9 mouse cellular contexts compared by ENCODE assay signal in the genomic region with DNA sequence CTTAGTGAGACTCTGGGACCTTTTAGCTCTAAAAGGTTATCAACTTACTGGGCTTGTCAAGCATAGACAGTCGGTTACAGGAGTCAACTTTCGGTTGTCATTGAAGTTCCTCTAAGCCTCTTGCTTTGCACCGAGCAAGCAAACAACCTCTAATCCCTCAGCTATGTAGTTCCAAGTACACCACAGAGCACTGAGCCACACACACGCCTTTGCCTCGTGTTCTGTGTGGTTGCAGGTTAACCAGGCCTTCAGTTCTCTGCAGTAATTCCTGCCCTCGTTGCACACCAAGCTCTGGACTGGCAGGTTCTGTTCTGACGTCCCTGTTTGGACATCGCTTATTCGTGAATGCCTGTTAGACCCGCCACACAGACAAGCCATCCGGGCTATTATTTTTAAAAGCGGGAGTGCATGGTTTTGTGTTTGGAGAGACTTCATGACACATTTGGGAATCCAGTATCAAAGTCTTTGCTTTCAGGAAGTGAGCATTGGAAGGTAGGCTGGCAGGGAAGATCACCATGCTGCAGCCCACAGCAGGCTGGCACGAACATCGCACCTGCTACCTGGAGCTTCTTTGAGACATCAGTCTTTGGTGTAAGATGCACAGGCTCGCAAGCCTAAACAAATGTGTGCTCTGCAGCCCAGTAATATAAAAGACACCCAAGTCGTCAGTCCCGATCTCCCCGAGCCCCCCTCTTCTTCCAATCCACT. TPM values are rescaled to one million over a fixed set of nuclear protein-coding genes. Genes with fewer than 3 reads are reported as not detected.
A peak's percentile ranks its signal among the peaks of the same experiment; 100 is the strongest.
DNase-seq lines count a peak whose midpoint lies in the region; ATAC-seq lines count a peak whose summit lies in the region.
"Had no signal": no experiment of that assay in that cellular context is flagged by ENCODE, and none has a peak within 500 bp of the region (broad histone marks: within the 10 kb centered on the region; RNA-seq: fewer than 3 reads in every experiment).

No protein-coding gene starts in this region.

- H3K4me3 ChIP-seq in neural tube, embryonic 13.5 days, result no peak overlapping the region
- H3K4me3 ChIP-seq in intestine, embryonic 16.5 days (ENCODE audit: low read length), result no peak overlapping the region
- no peak overlapping the region for H3K4me3 ChIP-seq in liver, embryonic 12.5 days
- H3K4me3 ChIP-seq: neural tube, embryonic 12.5 days had no signal

- intact Hi-C loops in gastrocnemius, postnatal 14 days (cut with DNase I; ENCODE audit: low total_unique reads), result no loop called here

- no peak for DNase-seq in neural tube, embryonic 10.5 days (ENCODE audit: extremely low spot score, low spot score)
- DNase-seq in gastrocnemius, postnatal 14 days, result no peak
- no peak for DNase-seq in frontal cortex, adult 2 months (ENCODE audit: extremely low spot score in 1 of 2, low spot score in 1 of 2)

- no peak for ATAC-seq in neural tube, embryonic 13.5 days (ENCODE audit: low read depth)
- peak; percentile 83 for ATAC-seq in intestine, embryonic 16.5 days
- ATAC-seq in liver, embryonic 12.5 days, result peak; percentile 34; the same call in 1 of the 2 replicates
- ATAC-seq in megakaryocyte-erythroid progenitor cell, adult 5-6 weeks (replicated peaks; ENCODE audit: low FRiP score, low TSS enrichment, poor library complexity, severe bottlenecking), result no peak
- ATAC-seq: forebrain, embryonic 16.5 days had no signal

- no peak overlapping the region for H3K4me2 ChIP-seq in neural tube, embryonic 13.5 days
- no peak overlapping the region for H3K4me2 ChIP-seq in intestine, embryonic 16.5 days (ENCODE audit: low read depth, low read length)
- no peak overlapping the region for H3K4me2 ChIP-seq in liver, embryonic 12.5 days
- H3K4me2 ChIP-seq: neural tube, embryonic 12.5 days had no signal

- H3K36me3 ChIP-seq in neural tube, embryonic 13.5 days, result 0 out of 2 replicates have a peak, but pooled peaks cover under 1% of the 10 kb centered on the region
- H3K36me3 ChIP-seq in intestine, embryonic 16.5 days (ENCODE audit: control insufficient read depth, insufficient read depth, low read length), result no peaks in the 10 kb centered on the region
- H3K36me3 ChIP-seq in liver, embryonic 12.5 days, result no peaks in the 10 kb centered on the region
- H3K36me3 ChIP-seq: neural tube, embryonic 12.5 days had no signal

- H3K27ac ChIP-seq in neural tube, embryonic 13.5 days (replicated peaks), result 0 out of 2 replicates have a peak overlapping the region, but pooled peaks have one; percentile 56
- H3K27ac ChIP-seq in intestine, embryonic 16.5 days (ENCODE audit: low read length), result peak overlapping the region; percentile 79
- peak overlapping the region; percentile 79 for H3K27ac ChIP-seq in liver, embryonic 12.5 days
- H3K27ac ChIP-seq: neural tube, embryonic 12.5 days had no signal

- H3K4me1 ChIP-seq in neural tube, embryonic 13.5 days (replicated peaks), result peaks cover 10% of the 10 kb centered on the region
- H3K4me1 ChIP-seq in intestine, embryonic 16.5 days (ENCODE audit: control insufficient read depth, insufficient read depth, low read length), result peaks cover 7% of the 10 kb centered on the region
- H3K4me1 ChIP-seq in liver, embryonic 12.5 days, result peaks cover 50% of the 10 kb centered on the region

- peaks cover under 1% of the 10 kb centered on the region; the same call in 1 of the 2 replicates for H3K9me3 ChIP-seq in neural tube, embryonic 13.5 days
- peaks cover under 1% of the 10 kb centered on the region; the same call in 1 of the 2 replicates for H3K9me3 ChIP-seq in intestine, embryonic 16.5 days (ENCODE audit: control insufficient read depth, low read length)
- H3K9me3 ChIP-seq in liver, embryonic 12.5 days (replicated peaks), result peaks cover 2% of the 10 kb centered on the region; the same call in 1 of the 2 replicates

- H3K9ac ChIP-seq in neural tube, embryonic 13.5 days, result no peak overlapping the region
- H3K9ac ChIP-seq in intestine, embryonic 16.5 days (ENCODE audit: low read depth, low read length), result no peak overlapping the region; the same call in 1 of the 2 replicates
- H3K9ac ChIP-seq in liver, embryonic 12.5 days, result peak overlapping the region; percentile 4; the same call in 1 of the 2 replicates

- 74% methylated on average over 18 of the region's 18 CpGs for WGBS in neural tube, embryonic 13.5 days
- WGBS in intestine, embryonic 16.5 days, result 50% methylated on average over 18 of the region's 18 CpGs
- WGBS in liver, embryonic 12.5 days (ENCODE audit: insufficient replicate concordance), result 59% methylated on average over 18 of the region's 18 CpGs

- H3K27me3 ChIP-seq in neural tube, embryonic 13.5 days, result no peaks in the 10 kb centered on the region
- no peaks in the 10 kb centered on the region for H3K27me3 ChIP-seq in intestine, embryonic 16.5 days (replicated peaks; ENCODE audit: control insufficient read depth, insufficient read depth, low read length)
- H3K27me3 ChIP-seq in liver, embryonic 12.5 days (replicated peaks), result no peaks in the 10 kb centered on the region
- H3K27me3 ChIP-seq: neural tube, embryonic 12.5 days had no signal

RNA-seq across cellular contexts. Expression of a gene that starts 16.3 kb away (rescaled TPM):
- 0.74 and 4.3 TPM in 2 replicates for polyA plus RNA-seq in neural tube, embryonic 13.5 days (2015; fragmentation: Nextera tagmentation; extraction: Ambion mirVana)
- polyA plus RNA-seq in intestine, embryonic 16.5 days (2015; fragmentation: Nextera tagmentation; extraction: Ambion mirVana), result 0.80 and 1.0 TPM in 2 replicates
- 0.51 and 1.7 TPM in 2 replicates for polyA plus RNA-seq in liver, embryonic 12.5 days (2016; fragmentation: Nextera tagmentation; extraction: Ambion mirVana)
- 1 to 10 TPM; 1.1 to 1.5 TPM for total RNA-seq in gastrocnemius, postnatal 14 days (2021)
- 12.5 TPM in 1 of 2 replicates, not detected in the other for total RNA-seq in megakaryocyte-erythroid progenitor cell, adult 5-6 weeks (2014; fragmentation: Nextera tagmentation)
- total RNA-seq in megakaryocyte-erythroid progenitor cell, adult 5-6 weeks (2017), result 7.8 and 10.8 TPM in 2 replicates
- not detected in 2 replicates for polyA plus RNA-seq in frontal cortex, adult 2 months (2012; rRNA removed)

RNA-seq across cellular contexts. Expression of a gene that starts 49.5 kb away (rescaled TPM):
- 32.0 and 39.8 TPM in 2 replicates for polyA plus RNA-seq in neural tube, embryonic 13.5 days (2015; fragmentation: Nextera tagmentation; extraction: Ambion mirVana)
- 6.4 and 6.9 TPM in 2 replicates for polyA plus RNA-seq in intestine, embryonic 16.5 days (2015; fragmentation: Nextera tagmentation; extraction: Ambion mirVana)
- 18.3 and 18.9 TPM in 2 replicates for polyA plus RNA-seq in liver, embryonic 12.5 days (2016; fragmentation: Nextera tagmentation; extraction: Ambion mirVana)
- total RNA-seq in gastrocnemius, postnatal 14 days (2021), result 1 to 10 TPM; 3.7 to 3.9 TPM
- total RNA-seq in megakaryocyte-erythroid progenitor cell, adult 5-6 weeks (2014; fragmentation: Nextera tagmentation), result 13.0 and 19.0 TPM in 2 replicates
- total RNA-seq in megakaryocyte-erythroid progenitor cell, adult 5-6 weeks (2017), result 11.2 and 23.9 TPM in 2 replicates
- polyA plus RNA-seq in frontal cortex, adult 2 months (2012; rRNA removed), result 38.1 and 38.2 TPM in 2 replicates

Comparison
In these comparisons a context has a peak if more than half of its experiments do, and no peak if none do; other contexts are left out.
1. ATAC-seq: peak in intestine, embryonic 16.5 days (single experiment) and liver, embryonic 12.5 days (single experiment); none in neural tube, embryonic 13.5 days (single experiment) and megakaryocyte-erythroid progenitor cell, adult 5-6 weeks (single experiment).
2. Peak in every context shown above with its lines, with median percentiles within 50 percentile points of each other: H3K27ac ChIP-seq.